Mouse (Mus musculus) small intestine, adult 2 months (tissue): ENCODE data around the gene Rnf115.

ENCODE experiments used
- CTCF ChIP-seq: fragments of 200-500 bp; IDR thresholded peaks from 2 replicates; pipeline ENCODE4 v1.5.1; 2012; ENCODE audit warnings: low read depth, mild to moderate bottlenecking, control low read depth, inconsistent platforms, low read length, moderate library complexity, mixed read lengths; ENCODE audit not compliant: insufficient replicate concordance, insufficient read length; ENCODE audit errors: extremely low read depth
- POLR2A ChIP-seq: fragments of 200-500 bp; IDR thresholded peaks from 2 replicates; pipeline ENCODE4 v1.6.1; 2012; ENCODE audit warnings: low read depth, mild to moderate bottlenecking, control low read depth, inconsistent platforms, low read length, moderate library complexity

- TF ChIP-seq POLR2A (no peak), CTCF (no peak)
Observed at GRCm38 (mm10) chr3:96708684-96709064, 18.8 kb upstream of the Rnf115 start.
